Mouse (Mus musculus): ENCODE measurements around the gene Gm13289.
"Not testable (repeated sequence)": the region's sequence is repeated elsewhere in the genome, so short reads cannot be mapped to it uniquely, and the experiment has no call there.

Gm13289 gene

DNA sequence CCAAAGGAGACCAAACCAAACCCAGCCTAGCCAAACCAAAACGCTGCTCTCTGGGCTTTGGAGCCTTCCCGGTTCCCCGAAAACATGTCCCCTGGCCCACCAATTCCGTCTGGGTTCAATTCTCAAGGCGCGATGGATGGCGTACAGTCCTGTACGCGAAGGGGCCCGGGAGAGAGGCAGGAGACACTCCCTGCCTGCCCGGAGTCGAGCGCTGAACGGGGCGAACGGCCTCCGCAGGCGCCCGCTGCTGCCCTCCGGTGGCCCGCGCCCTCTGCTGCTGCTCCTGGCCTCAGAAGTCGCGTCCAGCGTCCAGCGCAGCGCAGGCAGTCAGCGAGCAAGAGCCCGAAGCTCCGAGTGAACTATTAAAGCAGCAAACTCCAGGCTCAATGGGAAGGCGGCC lies 5.6 kb downstream of the Gm13289 start:
- not testable (repeated sequence) for DNase-seq (ENCODE audit: low spot score in 2 of 2)

DNA sequence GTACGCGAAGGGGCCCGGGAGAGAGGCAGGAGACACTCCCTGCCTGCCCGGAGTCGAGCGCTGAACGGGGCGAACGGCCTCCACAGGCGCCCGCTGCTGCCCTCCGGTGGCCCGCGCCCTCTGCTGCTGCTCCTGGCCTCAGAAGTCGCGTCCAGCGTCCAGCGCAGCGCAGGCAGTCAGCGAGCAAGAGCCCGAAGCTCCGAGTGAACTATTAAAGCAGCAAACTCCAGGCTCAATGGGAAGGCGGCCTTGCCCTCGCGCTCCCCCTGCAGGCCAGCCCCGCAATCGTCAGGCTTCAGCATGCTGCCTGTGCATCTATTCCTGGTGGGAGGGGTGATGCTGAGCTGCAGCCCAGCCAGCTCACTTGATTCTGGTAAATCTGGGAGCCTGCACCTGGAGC lies 8.7 kb downstream of the Gm13289 start, which contains the start of gene Gm13276:
TSS of gene Gm13276 (plus strand) at position 301 of the 400 bp plus-strand sequence.
- DNase-seq (ENCODE audit: low spot score in 2 of 2): not testable (repeated sequence)

DNA sequence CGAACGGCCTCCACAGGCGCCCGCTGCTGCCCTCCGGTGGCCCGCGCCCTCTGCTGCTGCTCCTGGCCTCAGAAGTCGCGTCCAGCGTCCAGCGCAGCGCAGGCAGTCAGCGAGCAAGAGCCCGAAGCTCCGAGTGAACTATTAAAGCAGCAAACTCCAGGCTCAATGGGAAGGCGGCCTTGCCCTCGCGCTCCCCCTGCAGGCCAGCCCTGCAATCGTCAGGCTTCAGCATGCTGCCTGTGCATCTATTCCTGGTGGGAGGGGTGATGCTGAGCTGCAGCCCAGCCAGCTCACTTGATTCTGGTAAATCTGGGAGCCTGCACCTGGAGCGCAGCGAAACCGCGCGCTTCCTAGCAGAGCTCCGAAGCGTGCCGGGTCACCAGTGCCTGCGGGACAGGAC lies 11.7 kb downstream of the Gm13289 start, which contains the start of gene Gm13277:
TSS of gene Gm13277 (plus strand) at position 231 of the 400 bp plus-strand sequence.
- DNase-seq (ENCODE audit: low spot score in 2 of 2): peak; percentile 22 to 74

GRCm38 (mm10) chr4:88791250-88791649 lies 14.5 kb downstream of the Gm13289 start, which contains the start of gene Gm13278:
TSS of gene Gm13278 (plus strand) at chr4:88791550.
- DNase-seq (ENCODE audit: low spot score in 2 of 2): not testable (repeated sequence)

GRCm38 (mm10) chr4:88793936-88794675 lies 17.4 kb downstream of the Gm13289 start, which contains the start of gene Gm13275:
TSS of gene Gm13275 (plus strand) at chr4:88794487.
- DNase-seq (ENCODE audit: low spot score in 2 of 2): peak; percentile 46 to 74

- DNase-seq (ENCODE audit: low spot score in 2 of 2): not testable (repeated sequence)
Measured at GRCm38 (mm10) chr4:88797097-88797496, 20.4 kb downstream of the Gm13289 start, which contains the start of gene Gm13279. TSS of gene Gm13279 (plus strand) at chr4:88797397.

DNA sequence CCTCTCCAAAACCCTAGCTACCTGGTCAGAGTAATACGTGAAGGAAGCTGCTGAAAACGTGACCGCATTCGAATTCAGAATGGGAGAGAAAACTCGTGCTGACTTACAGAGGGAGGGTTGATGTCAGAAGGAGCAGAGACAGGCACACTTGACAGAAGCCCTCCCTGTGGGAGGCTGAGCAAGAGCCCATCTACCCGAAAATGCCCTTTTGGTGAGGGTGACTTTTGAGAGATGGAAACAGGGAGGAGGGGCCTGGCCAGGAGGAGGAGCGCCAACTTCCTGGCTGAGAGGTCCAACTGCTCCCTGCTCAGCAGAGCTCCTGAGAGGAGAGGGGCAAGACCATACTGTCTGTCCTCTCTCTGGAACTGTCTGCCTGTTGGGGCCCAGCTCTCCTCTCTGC lies 22.6 kb downstream of the Gm13289 start, which contains the start of gene Gm13285:
TSS of gene Gm13285 (plus strand) at position 301 of the 400 bp plus-strand sequence.
- DNase-seq (ENCODE audit: low spot score in 2 of 2): not testable (repeated sequence)

DNA sequence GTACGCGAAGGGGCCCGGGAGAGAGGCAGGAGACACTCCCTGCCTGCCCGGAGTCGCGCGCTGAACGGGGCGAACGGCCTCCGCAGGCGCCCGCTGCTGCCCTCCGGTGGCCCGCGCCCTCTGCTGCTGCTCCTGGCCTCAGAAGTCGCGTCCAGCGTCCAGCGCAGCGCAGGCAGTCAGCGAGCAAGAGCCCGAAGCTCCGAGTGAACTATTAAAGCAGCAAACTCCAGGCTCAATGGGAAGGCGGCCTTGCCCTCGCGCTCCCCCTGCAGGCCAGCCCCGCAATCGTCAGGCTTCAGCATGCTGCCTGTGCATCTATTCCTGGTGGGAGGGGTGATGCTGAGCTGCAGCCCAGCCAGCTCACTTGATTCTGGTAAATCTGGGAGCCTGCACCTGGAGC lies 26.2 kb downstream of the Gm13289 start, which contains the start of gene Gm13287:
TSS of gene Gm13287 (plus strand) at position 301 of the 400 bp plus-strand sequence.
- DNase-seq (ENCODE audit: low spot score in 2 of 2): not testable (repeated sequence)

DNA sequence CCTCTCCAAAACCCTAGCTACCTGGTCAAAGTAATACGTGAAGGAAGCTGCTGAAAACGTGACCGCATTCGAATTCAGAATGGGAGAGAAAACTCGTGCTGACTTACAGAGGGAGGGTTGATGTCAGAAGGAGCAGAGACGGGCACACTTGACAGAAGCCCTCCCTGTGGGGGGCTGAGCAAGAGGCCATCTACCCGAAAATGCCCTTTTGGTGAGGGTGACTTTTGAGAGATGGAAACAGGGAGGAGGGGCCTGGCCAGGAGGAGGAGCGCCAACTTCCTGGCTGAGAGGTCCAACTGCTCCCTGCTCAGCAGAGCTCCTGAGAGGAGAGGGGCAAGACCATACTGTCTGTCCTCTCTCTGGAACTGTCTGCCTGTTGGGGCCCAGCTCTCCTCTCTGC lies 28.5 kb downstream of the Gm13289 start, which contains the start of gene Gm13288:
TSS of gene Gm13288 (plus strand) at position 301 of the 400 bp plus-strand sequence.
- DNase-seq (ENCODE audit: low spot score in 2 of 2): not testable (repeated sequence)

- peak in 1 of 2 experiments; percentile 3 for DNase-seq (ENCODE audit: low spot score in 2 of 2)
Measured at GRCm38 (mm10) chr4:88805761-88806160, 29.0 kb downstream of the Gm13289 start.

DNA sequence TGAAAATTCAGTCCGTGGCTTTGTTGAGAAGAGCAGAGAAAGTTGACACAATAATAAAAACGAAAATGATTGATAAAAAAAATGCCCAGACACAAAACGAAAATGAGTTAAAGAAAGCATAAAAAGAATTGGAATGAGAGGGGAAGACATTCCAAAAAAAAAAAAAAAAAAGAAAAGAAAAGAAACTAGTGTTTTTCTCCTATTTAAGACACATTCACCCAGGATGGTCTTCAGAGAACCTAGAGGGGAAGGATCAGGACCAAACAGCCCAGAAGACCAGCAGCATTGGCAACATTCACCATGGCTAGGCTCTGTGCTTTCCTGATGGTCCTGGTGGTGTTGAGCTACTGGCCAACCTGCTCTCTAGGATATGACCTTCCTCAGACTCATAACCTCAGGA lies 39.2 kb downstream of the Gm13289 start, which contains the start of gene Ifna7:
TSS of gene Ifna7 (plus strand) at position 301 of the 400 bp plus-strand sequence.
- no peak for DNase-seq (ENCODE audit: low spot score in 2 of 2)

DNA sequence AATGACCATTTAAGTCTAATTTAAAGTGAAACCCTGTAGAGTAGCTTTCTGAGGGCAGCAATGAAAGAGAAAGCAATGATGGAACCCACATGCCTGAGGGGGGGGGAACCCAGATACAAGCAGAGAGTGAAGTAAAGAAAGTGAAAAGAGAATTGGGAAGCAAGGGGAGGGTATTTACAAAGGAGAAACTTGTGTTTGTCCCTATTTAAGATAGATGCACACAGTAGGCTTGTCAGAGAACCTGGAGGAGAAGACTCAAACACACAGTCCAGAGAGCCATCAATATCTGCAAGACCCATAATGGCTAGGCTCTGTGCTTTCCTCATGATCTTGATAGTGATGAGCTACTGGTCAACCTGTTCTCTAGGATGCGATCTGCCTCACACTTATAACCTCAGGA lies 42.9 kb downstream of the Gm13289 start, which contains the start of gene Ifna11:
TSS of gene Ifna11 (plus strand) at position 301 of the 400 bp plus-strand sequence.
- no peak for DNase-seq (ENCODE audit: low spot score in 2 of 2)

GRCm38 (mm10) chr4:88822995-88823394 lies 46.3 kb downstream of the Gm13289 start:
- no peak for DNase-seq (ENCODE audit: low spot score in 2 of 2)
